Mouse (Mus musculus) retina, adult 2 months (tissue): Measurements from ENCODE around the gene Hipk3.

Experiments
- DNase-seq: peaks from one replicate; pipeline ENCODE4 v3.0.0-alpha.2; 2012; ENCODE audit warnings: low read depth, low spot score

Hipk3 gene

DNA sequence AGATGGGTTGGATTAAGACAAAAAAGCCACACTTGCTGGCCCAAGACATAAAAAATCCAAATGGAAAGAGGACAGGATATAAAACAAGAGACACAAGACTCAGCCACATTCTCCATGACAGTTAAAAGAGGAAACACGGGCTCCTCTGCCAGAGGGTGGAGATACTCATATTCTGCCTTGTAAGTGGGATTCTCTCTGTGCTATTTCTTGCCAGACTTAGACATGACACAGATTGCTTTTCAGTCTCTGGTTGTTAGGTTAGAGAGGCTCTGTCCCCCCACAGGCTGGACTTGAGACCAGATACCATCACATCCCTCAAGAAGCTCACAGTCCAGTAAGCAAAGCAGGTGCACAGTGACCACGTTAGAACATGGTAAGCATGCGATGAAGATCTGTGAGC lies 81.2 kb downstream of the Hipk3 start:
- DNase-seq: no peak

GRCm38 (mm10) chr2:104412496-104412895 lies 81.8 kb downstream of the Hipk3 start:
- DNase-seq: no peak

- no peak for DNase-seq
Measured at GRCm38 (mm10) chr2:104411806-104412205, 82.4 kb downstream of the Hipk3 start.

DNA sequence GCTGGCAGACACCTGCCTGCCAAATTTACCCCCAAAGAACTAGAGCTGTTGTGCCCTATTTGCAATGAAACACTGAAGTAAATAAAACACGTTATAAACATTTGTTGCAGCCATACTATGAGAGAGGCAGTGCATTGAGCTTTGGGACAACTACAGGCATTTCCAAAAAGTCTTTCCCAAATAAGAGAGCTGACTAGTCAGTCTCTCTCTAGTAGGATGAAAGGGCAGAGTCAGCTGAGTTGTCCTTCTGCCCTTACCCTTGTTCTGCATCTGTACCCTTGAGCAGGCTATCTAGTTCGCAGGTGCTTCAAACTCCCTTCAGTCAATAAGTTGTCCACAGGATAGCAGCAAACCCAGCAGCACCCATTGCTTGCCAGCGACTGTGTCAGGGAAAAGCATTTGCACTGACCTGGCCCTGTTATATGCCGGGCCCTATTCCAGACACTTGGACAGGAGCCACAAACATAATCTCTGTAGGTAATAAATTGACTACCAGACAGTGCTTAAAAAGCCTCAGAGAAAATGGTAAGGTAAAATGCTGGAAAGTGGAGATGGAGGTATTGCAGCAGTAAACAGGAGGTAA lies 83.2 kb downstream of the Hipk3 start, which contains the start of gene D430041D05Rik:
Gene D430041D05Rik (minus strand): TSS at position 51 of the 583 bp plus-strand sequence.
- no peak for DNase-seq

GRCm38 (mm10) chr2:104409851-104410821 lies 84.1 kb downstream of the Hipk3 start:
- no peak for DNase-seq

- DNase-seq: no peak
Measured at GRCm38 (mm10) chr2:104408351-104408750, 85.9 kb downstream of the Hipk3 start.

- no peak for DNase-seq
Measured at GRCm38 (mm10) chr2:104407913-104408312, 86.3 kb downstream of the Hipk3 start.

- DNase-seq: no peak
Measured at GRCm38 (mm10) chr2:104404036-104404435, 90.2 kb downstream of the Hipk3 start.

- DNase-seq: no peak
Measured at GRCm38 (mm10) chr2:104398651-104399290, 95.5 kb downstream of the Hipk3 start.

DNA sequence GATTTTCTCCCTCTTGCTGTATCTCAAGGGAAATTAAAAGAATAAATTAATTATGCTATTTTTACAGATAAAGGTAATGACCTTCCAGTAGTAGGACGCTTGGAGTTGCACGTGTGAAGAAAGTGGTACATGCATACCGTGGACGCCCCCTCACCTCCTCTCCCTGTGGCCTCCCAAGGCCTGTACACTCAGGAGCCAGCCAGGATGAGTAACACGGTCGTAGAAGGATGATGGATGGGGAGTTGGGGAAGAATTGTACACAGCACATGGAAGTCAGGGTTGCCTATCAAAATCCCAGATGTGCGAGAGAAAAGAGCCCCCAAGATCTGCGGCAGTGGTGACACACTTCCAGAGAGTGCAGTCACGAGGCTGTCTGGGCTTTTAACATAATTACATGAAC lies 98.3 kb downstream of the Hipk3 start:
- no peak for DNase-seq

DNA sequence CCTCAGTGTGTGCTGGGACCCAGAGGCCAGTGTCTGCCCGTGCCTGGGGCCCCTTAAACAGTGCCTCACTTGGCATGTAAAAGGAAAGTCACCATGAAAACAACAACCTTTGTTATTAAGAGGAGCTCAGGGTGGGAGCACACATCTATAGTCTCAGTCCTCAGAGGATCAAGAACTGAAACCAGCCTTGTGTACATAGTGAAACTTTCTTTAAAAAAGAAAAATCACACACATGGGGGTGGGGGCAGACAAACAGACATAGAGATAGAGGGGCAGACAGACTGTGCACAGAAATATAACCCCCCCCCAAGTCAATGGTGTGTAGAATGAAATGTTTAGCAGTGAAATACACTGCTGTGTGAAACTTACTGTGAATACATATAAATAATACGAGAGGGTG lies 99.5 kb downstream of the Hipk3 start:
- DNase-seq: no peak

- no peak for DNase-seq
Measured at GRCm38 (mm10) chr2:104392700-104393312, 101.4 kb downstream of the Hipk3 start.

- no peak for DNase-seq
Measured at GRCm38 (mm10) chr2:104389231-104389630, 105.0 kb downstream of the Hipk3 start.

- no peak for DNase-seq
Measured at GRCm38 (mm10) chr2:104385941-104386340, 108.3 kb downstream of the Hipk3 start.

DNA sequence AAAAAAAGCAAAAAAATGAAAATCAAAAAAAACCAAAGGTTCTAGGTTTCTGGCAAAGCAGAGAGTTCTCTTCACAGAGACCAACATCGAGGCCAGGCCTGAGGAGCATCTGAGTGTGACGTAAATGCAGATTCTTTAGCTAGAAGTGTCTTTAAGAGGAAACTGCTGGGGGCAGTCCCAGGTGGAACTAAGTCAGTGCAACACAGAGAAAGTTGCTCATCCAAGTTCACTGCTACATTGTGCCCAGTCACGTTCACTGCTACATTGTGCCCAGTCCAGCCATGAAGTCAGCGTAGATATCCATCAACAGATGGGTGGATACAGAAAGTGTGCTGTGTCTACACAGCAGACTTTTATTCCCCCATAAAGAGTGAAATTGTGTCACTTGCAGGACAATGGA lies 110.7 kb downstream of the Hipk3 start:
- no peak for DNase-seq

GRCm38 (mm10) chr2:104382813-104383212 lies 111.4 kb downstream of the Hipk3 start:
- DNase-seq: no peak

DNA sequence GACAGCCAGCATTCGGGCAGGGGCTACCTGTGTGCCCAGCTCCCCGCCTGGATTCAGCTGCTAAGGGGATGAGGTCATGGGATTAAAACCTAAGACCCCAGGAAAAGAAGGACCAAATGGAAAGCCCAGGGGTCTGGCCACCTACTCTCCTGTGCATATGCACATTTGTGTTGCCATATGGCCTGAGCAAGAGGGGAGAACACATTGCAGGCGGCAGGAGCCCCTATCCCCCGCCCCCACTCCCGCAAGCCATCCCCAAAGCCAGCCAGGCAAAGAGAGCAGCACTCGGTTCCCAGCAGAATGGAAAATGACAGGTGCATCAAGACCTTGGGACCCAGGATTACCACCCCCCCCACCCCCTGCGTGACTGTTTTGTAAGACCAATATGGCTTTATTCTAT lies 114.9 kb downstream of the Hipk3 start:
- DNase-seq: no peak

GRCm38 (mm10) chr2:104378791-104379190 lies 115.5 kb downstream of the Hipk3 start:
- DNase-seq: no peak

DNA sequence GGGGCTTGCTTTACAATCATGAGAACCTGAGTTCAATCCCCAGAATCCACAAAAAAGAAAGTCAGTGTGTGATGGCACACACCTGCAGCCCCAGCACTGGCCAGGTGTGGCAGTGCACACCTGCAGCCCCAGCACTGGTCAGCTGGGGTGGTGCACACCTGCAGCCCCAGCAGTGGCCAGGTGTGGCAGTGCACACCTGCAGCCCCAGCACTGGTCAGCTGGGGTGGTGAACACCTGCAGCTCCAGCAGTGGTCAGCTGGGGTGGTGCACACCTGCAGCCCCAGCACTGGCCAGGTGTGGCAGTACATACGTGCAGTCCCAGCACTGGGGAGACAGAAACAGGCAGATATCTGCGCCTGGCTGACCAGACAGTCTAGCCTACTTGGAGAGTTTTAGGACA lies 116.3 kb downstream of the Hipk3 start:
- DNase-seq: no peak
